Mouse (Mus musculus) cerebellum, postnatal 14 days (tissue): ENCODE measurements at regions not wholly inside any gene's neighbourhood (a gene's known extent, or its start where the extent isn't known, plus 50 kb on each side); places are given as distances from the start of the nearest gene placed in this dataset.

Experiments used
- DNase-seq, 2 experiments: peaks; one replicate each; pipeline ENCODE4 v3.0.0; 2021; ENCODE audit warnings: mixed read lengths in 2 of 2

DNA sequence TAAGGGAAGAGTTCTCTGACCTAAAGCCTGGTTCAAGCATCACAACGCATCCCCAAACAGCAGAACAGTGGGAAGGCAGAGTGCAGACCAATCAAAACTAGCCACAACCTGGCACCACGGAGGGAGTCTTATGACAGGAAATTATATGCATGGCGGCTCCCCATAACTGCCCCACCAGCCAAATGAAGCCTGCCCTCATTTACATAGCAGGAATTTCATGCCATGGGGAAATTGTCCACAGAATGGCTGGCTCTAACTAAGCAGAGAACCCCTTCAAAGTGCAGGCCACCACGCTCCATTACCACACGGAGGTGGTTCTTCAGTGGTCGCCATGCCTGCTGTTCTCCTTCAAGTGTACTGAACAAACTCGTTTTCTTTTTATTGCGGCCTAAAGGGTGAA lies 126.3 kb upstream of the Zc3h12c start:
- no peak for DNase-seq

- no peak for DNase-seq
These were observed 120.7 kb upstream of the Zc3h12c start for GRCm38 (mm10) chr9:52289069-52289468.

- DNase-seq, result no peak
These were observed 119.4 kb upstream of the Zc3h12c start for GRCm38 (mm10) chr9:52287761-52288275.

DNA sequence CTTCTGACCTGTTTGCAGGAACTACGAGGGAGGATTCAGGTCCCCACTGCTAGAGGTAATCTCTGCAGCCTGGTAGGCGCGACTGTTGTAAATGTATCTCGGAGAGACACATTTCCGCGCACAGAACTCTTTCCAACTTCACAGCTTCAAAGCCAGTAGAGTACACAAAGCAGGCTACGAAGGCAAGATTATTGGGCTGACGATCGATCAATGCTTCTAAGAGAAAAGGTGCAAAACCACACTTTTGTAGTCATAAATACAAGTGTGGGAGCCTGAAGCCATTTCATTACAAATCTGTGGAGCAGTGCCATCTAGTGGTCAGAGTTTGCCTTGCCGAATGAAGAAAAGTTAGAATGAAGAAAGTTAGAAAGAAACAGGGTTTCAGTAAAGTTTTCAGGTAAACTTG lies 118.9 kb upstream of the Zc3h12c start:
- peak; percentile 77 to 78 for DNase-seq

DNA sequence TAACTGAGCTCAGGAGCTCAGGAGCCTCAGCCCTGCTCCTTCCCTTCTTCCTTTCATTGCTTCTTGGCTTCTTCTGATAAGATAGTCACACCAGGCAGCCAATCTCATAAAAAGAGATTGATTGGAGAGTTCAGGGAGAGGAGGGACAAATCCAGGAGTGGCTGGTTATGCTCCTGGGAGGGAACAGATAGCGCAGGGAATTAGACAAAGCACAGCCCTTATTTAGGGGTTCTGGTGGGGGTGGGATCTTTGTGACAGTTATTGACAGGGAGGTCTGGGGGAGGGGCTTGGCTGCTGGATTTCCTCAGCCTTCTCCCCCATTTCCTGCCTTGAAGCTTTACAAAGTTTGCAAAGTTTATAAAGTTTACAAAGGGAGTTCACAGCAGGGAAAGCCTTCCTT lies 117.7 kb upstream of the Zc3h12c start:
- no peak for DNase-seq

DNA sequence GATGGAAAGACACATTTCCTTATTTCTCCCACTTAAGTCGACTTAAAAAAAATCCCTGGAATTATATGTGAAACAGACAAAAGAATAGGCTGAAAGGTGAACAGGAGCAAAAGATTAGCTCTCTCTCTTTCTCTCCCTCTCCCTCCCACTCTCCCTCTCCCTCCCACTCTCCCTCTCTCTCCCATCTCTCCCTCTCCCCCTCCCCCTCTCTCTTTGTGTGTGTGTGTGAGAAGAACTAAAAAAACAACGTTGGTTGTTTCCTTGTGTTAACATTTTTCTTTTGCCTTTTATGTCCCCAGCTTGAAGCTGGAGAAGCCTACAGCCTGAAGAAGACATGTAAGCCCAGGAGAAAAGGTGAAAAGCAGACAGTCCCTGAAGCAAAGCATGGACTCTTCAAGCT lies 115.2 kb upstream of the Zc3h12c start:
- no peak for DNase-seq

GRCm38 (mm10) chr9:52280995-52281394 lies 112.6 kb upstream of the Zc3h12c start:
- DNase-seq, result no peak

- DNase-seq, result no peak
These were observed 112.2 kb upstream of the Zc3h12c start for GRCm38 (mm10) chr9:52280556-52280955.

GRCm38 (mm10) chr9:52278701-52279023 lies 110.3 kb upstream of the Zc3h12c start:
- no peak for DNase-seq

DNA sequence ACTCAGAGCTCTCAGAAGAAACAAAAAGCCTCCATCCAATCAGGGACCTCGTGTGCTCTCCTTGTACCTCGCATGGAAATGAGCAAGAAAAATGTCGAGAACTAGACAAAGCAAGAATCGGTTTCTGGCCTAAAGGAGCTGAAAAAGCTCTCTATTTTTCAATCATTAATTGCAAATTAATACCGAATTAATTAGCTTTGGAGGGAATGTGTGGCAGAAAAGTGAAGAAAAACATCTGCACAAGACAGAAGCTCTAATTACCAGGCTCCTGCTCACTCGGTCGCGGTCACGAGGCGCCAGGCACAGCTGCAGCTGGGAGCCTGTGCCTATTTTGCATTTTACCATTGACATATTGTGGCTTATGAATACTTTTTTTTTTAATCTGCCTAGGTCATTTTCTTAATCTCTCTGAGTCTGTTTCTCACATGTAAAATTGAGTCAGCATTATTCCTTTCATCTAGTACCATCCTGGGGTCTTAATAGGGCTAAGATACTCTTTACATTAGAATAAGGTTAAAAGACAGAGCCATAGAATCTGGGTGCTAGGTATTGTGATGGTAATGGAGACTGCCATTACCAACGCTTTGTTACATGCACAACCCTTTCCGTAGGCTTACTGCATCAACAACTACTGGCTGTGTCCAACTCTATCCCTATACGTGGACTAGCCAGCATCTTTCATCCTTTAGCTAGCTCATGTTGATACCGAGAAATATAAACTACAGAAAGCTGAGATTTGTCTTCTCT lies 109.8 kb upstream of the Zc3h12c start:
- DNase-seq, result no peak

- no peak for DNase-seq
These were observed 105.6 kb upstream of the Zc3h12c start for GRCm38 (mm10) chr9:52273994-52274393.

- no peak for DNase-seq
These were observed 104.3 kb upstream of the Zc3h12c start for GRCm38 (mm10) chr9:52272668-52273067.

- no peak for DNase-seq
These were observed 103.2 kb upstream of the Zc3h12c start for GRCm38 (mm10) chr9:52271345-52272116.

DNA sequence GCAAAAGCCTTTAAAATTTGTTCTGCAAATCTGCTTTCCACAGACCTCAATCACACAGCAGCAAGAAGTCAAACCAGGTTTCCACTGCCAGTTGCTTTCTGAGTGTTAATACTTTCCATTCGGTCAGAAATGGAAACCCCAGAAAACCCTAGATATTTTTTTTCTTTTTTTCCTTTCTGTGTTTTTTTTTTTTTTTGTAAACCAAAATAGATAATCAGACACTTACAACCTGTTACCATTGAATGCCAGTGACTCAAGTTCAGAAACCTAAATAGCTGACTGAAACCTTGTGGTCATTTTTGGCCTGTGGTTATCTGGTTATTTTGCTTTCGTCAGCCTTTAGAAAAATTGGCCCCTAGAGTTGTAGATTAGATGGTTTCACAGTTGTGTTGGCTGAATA lies 93.2 kb upstream of the Zc3h12c start:
- DNase-seq, result no peak

GRCm38 (mm10) chr9:52259459-52259858 lies 91.1 kb upstream of the Zc3h12c start:
- no peak for DNase-seq

DNA sequence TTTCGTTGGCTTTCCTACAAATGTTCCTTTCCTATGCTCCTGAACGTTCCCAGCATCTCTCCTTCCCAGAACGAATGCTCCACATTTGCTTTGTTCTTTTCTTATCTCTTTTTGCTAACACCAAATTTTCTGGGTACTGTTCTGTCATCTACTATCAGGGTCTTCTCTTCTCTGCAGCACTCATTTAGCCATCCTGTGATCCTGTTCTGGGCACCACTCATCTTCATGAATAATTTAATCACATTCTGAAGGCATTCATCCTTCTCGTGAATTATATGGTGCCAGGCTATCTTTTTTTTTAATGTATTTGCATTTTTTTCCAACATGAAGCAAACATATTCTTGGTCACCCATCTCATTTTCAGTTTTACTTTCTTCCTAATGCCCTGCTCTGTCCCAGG lies 87.3 kb upstream of the Zc3h12c start:
- DNase-seq, result no peak

- no peak for DNase-seq
These were observed 86.1 kb upstream of the Zc3h12c start for GRCm38 (mm10) chr9:52254475-52254874.

GRCm38 (mm10) chr9:52251455-52251854 lies 83.1 kb upstream of the Zc3h12c start:
- DNase-seq, result no peak

GRCm38 (mm10) chr9:52246712-52247111 lies 78.3 kb upstream of the Zc3h12c start:
- DNase-seq, result no peak

- no peak for DNase-seq
These were observed 75.7 kb upstream of the Zc3h12c start for GRCm38 (mm10) chr9:52244081-52244480.

DNA sequence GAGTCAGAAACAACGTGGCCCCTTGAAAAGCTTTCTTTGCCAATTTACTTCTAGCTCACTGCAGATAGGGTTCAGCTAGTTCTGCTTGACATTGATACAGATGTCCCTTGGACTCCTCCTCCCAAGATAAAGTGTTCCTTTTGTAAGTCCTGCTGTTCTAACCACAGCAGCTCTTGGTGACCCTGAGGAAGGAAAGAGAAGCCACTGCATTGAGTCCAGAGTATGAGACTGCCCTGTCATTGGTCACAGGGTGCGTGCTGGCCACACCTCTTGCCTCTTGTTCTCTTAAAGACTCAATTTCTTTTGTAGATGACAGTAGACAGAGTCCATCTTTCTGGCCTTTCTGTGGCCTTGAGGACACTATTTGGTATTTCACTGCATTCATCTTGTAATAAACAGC lies 74.7 kb upstream of the Zc3h12c start:
- DNase-seq, result no peak

DNA sequence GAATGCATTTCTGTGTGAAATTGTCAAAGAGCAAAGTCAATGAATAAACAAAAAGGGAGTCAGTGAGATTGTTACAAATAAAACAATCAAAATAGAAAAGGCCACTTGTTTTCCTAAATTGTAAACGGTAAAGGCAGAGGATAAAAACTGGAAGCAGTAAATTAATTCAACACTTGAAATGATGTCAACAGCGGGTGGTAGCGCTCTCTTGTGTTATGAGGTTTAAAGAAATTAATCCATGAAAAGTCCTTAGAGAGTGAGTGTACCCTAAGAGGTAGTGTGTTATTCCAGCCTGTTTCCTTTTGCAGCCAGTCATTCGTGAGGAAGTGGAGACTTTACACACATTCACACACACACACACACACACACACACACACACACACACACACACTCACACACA lies 73.2 kb upstream of the Zc3h12c start:
- DNase-seq, result no peak

DNA sequence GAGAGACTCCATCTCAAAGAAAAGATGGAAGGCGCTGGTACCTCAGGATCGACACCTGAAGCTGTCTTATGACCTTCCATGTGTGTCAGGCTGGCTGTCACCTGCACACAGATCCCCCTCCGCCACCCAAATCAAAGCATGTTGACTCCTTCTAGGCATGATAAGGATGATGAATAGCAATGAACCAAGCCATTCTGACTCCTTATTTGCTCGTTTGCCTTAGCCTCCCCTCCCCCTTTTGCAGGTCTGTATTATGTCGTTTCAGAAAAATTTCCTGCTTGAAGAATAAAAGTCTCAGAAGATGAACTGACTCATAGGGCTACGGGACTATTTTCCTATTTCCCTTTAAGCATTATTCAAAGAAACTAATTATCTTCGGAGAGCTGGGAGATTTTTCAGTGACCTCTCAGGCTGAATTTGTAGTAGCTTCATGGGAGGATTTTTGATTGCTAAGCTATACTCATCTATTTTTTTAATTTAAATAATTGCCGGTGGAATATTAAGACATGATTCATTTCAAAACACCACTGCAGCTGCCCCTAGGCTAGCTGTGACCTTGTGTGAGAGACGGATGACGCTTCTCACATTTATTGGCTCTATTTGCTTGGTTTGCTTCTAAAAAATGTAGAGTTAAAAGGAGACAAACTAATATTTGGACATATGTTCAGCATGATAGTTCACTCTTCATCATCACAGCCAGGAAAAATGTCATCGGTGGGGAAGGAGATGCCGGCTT lies 72.4 kb upstream of the Zc3h12c start:
- no peak for DNase-seq

DNA sequence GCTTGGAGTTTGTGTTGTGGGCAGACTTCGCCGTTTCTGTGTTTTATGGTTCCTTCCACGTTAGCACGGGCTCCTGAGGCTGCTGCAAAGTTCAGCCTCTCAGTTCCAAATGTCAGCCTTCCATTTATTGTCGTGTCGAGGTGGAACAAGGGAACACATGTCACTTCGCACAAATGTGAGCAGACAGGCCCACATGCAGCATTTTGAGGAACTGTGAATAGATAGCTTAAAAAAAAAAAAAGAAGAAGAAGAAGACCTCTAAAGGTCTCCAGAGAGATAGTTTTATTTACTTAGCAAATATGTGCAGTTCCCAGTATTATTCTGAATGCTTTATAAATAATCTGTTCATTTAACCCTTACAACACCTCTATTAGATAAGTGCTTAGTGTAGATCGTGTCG lies 66.4 kb upstream of the Zc3h12c start:
- DNase-seq, result no peak
